In genomic region chr13:30336913-30337312, GRCm38 (mm10) we compare ENCODE assay signal across 8 mouse cellular contexts. TPM values are rescaled to one million over a fixed set of nuclear protein-coding genes. Genes with fewer than 3 reads are reported as not detected.
DNase-seq lines count a peak whose midpoint lies in the region; ATAC-seq and TF ChIP-seq lines count a peak whose summit lies in the region.

No protein-coding gene starts in this region.

- no peak for TF ChIP-seq POLR2A in ES-Bruce4 (IDR thresholded peaks at IDR 0.05; ENCODE audit: insufficient read depth, low read length)

- peak overlapping the region; percentile 77 for H3K4me2 ChIP-seq in liver, embryonic 11.5 days

- TF ChIP-seq EP300 in ES-Bruce4 (IDR thresholded peaks at IDR 0.05; ENCODE audit: insufficient read depth, low read depth, low read length), result no peak

- peak overlapping the region; percentile 59; the same call in 1 of the 2 replicates for H3K9ac ChIP-seq in ES-Bruce4 (ENCODE audit: low read depth, poor library complexity, severe bottlenecking)
- 0 out of 2 replicates have a peak overlapping the region, but pooled peaks have one; percentile 14 for H3K9ac ChIP-seq in liver, embryonic 11.5 days (ENCODE audit: low read depth, low read length)

- H3K9me3 ChIP-seq in ES-Bruce4 (replicated peaks; ENCODE audit: control insufficient read depth, insufficient read depth, low read length, poor library complexity, severe bottlenecking), result no peaks in the 10 kb centered on the region
- H3K9me3 ChIP-seq in hindbrain, embryonic 10.5 days, result no peaks in the 10 kb centered on the region
- no peaks in the 10 kb centered on the region for H3K9me3 ChIP-seq in liver, embryonic 11.5 days (ENCODE audit: control insufficient read depth, low read length)

- peak; percentile 6 for DNase-seq in R1 (ENCODE audit: low read depth, low spot score)
- no peak for DNase-seq in hindbrain, embryonic 10.5 days (ENCODE audit: low spot score)
- no peak for DNase-seq in liver, embryonic 11.5 days (ENCODE audit: low spot score)
- no peak for DNase-seq in layer of hippocampus, adult 9-11 months
- DNase-seq in frontal cortex, postnatal 25 days (ENCODE audit: low spot score in 2 of 2), result no peak
- no peak for DNase-seq in layer of hippocampus, postnatal 36 days
- no peak for DNase-seq in right cerebral cortex, postnatal 14 days

- 21% methylated on average over 9 of the region's 9 CpGs for WGBS in hindbrain, embryonic 10.5 days
- WGBS in liver, embryonic 11.5 days, result 25% methylated on average over 9 of the region's 9 CpGs

- H3K4me3 ChIP-seq in ES-Bruce4 (ENCODE audit: low read depth, low read length), result peak overlapping the region; percentile 55; the same call in 1 of the 2 replicates
- peak overlapping the region; percentile 65 for H3K4me3 ChIP-seq in hindbrain, embryonic 10.5 days
- H3K4me3 ChIP-seq in liver, embryonic 11.5 days (ENCODE audit: low read depth, low read length), result peak overlapping the region; percentile 52

- no peaks in the 10 kb centered on the region for H3K27me3 ChIP-seq in ES-Bruce4 (ENCODE audit: control insufficient read depth, insufficient read depth, low read length, poor library complexity, severe bottlenecking)
- H3K27me3 ChIP-seq in hindbrain, embryonic 10.5 days (ENCODE audit: insufficient read depth, poor library complexity, severe bottlenecking), result peaks cover 16% of the 10 kb centered on the region
- H3K27me3 ChIP-seq in liver, embryonic 11.5 days (replicated peaks; ENCODE audit: control insufficient read depth, insufficient read depth, low read length), result 0 out of 2 replicates have a peak, but pooled peaks cover 8% of the 10 kb centered on the region

- H3K27ac ChIP-seq in ES-Bruce4 (ENCODE audit: insufficient read depth, low read length), result no peak overlapping the region
- H3K27ac ChIP-seq in hindbrain, embryonic 10.5 days, result no peak overlapping the region
- H3K27ac ChIP-seq in liver, embryonic 11.5 days (ENCODE audit: low read depth, low read length), result no peak overlapping the region

- ATAC-seq in liver, embryonic 11.5 days (replicated peaks; ENCODE audit: low FRiP score), result no peak

- H3K36me3 ChIP-seq in ES-Bruce4 (ENCODE audit: control insufficient read depth, insufficient read depth, low read length, poor library complexity, severe bottlenecking), result no peaks in the 10 kb centered on the region
- no peaks in the 10 kb centered on the region for H3K36me3 ChIP-seq in hindbrain, embryonic 10.5 days
- H3K36me3 ChIP-seq in liver, embryonic 11.5 days (ENCODE audit: control insufficient read depth, insufficient read depth, low read length), result no peaks in the 10 kb centered on the region

- no peak for TF ChIP-seq CTCF in ES-Bruce4 (IDR thresholded peaks at IDR 0.05; ENCODE audit: low read depth, low read length)

- H3K4me1 ChIP-seq in ES-Bruce4 (ENCODE audit: control insufficient read depth, insufficient read depth, low read length), result no peaks in the 10 kb centered on the region
- H3K4me1 ChIP-seq in hindbrain, embryonic 10.5 days (replicated peaks), result peaks cover 17% of the 10 kb centered on the region
- H3K4me1 ChIP-seq in liver, embryonic 11.5 days (replicated peaks; ENCODE audit: control insufficient read depth, insufficient read depth, low read length), result no peaks in the 10 kb centered on the region

RNA-seq across cellular contexts. Expression of gene Agtr1a, which starts 0.7 kb away (rescaled TPM):
- 1.3 and 1.9 TPM in 2 replicates for polyA plus RNA-seq in ES-Bruce4 (2011; ENCODE audit: insufficient read depth, insufficient read length, low read depth, missing spikeins)
- polyA plus RNA-seq in hindbrain, embryonic 10.5 days (2016; fragmentation: Nextera tagmentation; extraction: Ambion mirVana), result 0.98 and 1.5 TPM in 2 replicates
- polyA plus RNA-seq in liver, embryonic 11.5 days (2014; fragmentation: Nextera tagmentation; extraction: Ambion mirVana), result 3.9 and 4.1 TPM in 2 replicates
- 1 to 10 TPM; 1.7 to 2.4 TPM for total RNA-seq in layer of hippocampus, postnatal 36 days (2021)
